Mouse (Mus musculus): Measurements from ENCODE around the gene Ucp3. TPM values are rescaled to one million over a fixed set of nuclear protein-coding genes. Genes with fewer than 3 reads are reported as not detected.

Gene Ucp3
- polyA plus RNA-seq, 1 experiment from 2014 or later: not detected

DNA sequence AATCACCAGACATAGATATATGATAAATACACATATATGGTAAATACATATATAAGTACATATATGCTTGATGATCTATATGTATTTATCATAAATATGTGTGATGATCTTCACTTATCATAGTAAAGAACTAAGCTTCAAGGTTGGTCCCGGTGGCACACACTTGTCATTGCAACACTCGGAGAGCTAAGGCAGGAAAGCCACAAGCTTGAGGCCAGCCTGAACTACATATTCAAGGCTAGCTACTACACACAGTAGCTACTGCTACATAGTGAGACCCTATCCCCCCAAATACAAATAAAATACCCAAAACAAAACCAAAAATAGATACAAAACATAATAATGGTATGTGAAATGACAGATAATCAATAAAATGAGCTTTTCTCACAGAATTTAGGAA, 63.0 kb downstream of the Ucp3 start:
- H3K27me3 ChIP-seq (replicated peaks): no peaks in the 10 kb centered on the region
- H3K27ac ChIP-seq: no peak overlapping the region
- H3K9me3 ChIP-seq: no peaks in the 10 kb centered on the region
- H3K9ac ChIP-seq: no peak overlapping the region
- peaks cover 18% of the 10 kb centered on the region for H3K36me3 ChIP-seq
- 74% methylated on average over 2 of the region's 2 CpGs for WGBS
- H3K4me3 ChIP-seq: no peak overlapping the region
- peaks cover 10% of the 10 kb centered on the region for H3K4me1 ChIP-seq
- no peak for ATAC-seq (ENCODE audit: low FRiP score, low read depth)
- H3K4me2 ChIP-seq (replicated peaks): peak overlapping the region; percentile 56

Other genes with a start within 250 kb of the Ucp3 start
- gene Pgm2l1, start 245.6 kb upstream of the Ucp3 start, polyA plus RNA-seq (2016; fragmentation: Nextera tagmentation; extraction: Ambion mirVana): 11.4 and 12.0 TPM in 2 replicates
- gene P4ha3, start 187.5 kb upstream of the Ucp3 start, polyA plus RNA-seq (2016; fragmentation: Nextera tagmentation; extraction: Ambion mirVana): 4.3 and 5.9 TPM in 2 replicates
- 28.9 and 30.0 TPM in 2 replicates for gene C2cd3, start 100.8 kb upstream of the Ucp3 start, polyA plus RNA-seq (2016; fragmentation: Nextera tagmentation; extraction: Ambion mirVana)
- gene Ppme1, start 100.7 kb upstream of the Ucp3 start, polyA plus RNA-seq (2016; fragmentation: Nextera tagmentation; extraction: Ambion mirVana): 127 and 129 TPM in 2 replicates
- gene Ucp2, start 20.3 kb downstream of the Ucp3 start, polyA plus RNA-seq (2016; fragmentation: Nextera tagmentation; extraction: Ambion mirVana): 110 and 111 TPM in 2 replicates
- 0.56 and 0.78 TPM in 2 replicates for gene Dnajb13, start 42.0 kb downstream of the Ucp3 start, polyA plus RNA-seq (2016; fragmentation: Nextera tagmentation; extraction: Ambion mirVana)
- gene Coa4, start 64.1 kb downstream of the Ucp3 start, polyA plus RNA-seq (2016; fragmentation: Nextera tagmentation; extraction: Ambion mirVana): 16.3 and 17.5 TPM in 2 replicates
- 196 and 227 TPM in 2 replicates for gene Rab6a, start 134.4 kb downstream of the Ucp3 start, polyA plus RNA-seq (2016; fragmentation: Nextera tagmentation; extraction: Ambion mirVana)
- gene Mrpl48, start 135.3 kb downstream of the Ucp3 start, polyA plus RNA-seq (2016; fragmentation: Nextera tagmentation; extraction: Ambion mirVana): 68.5 and 69.9 TPM in 2 replicates
- 12.8 and 13.4 TPM in 2 replicates for gene Plekhb1, start 189.4 kb downstream of the Ucp3 start, polyA plus RNA-seq (2016; fragmentation: Nextera tagmentation; extraction: Ambion mirVana)
- 58.2 and 77.7 TPM in 2 replicates for gene Fam168a, start 233.6 kb downstream of the Ucp3 start, polyA plus RNA-seq (2016; fragmentation: Nextera tagmentation; extraction: Ambion mirVana)

All from neural tube, embryonic 12.5 days (tissue).